14 mouse cellular contexts compared by ENCODE assay signal in the genomic region with DNA sequence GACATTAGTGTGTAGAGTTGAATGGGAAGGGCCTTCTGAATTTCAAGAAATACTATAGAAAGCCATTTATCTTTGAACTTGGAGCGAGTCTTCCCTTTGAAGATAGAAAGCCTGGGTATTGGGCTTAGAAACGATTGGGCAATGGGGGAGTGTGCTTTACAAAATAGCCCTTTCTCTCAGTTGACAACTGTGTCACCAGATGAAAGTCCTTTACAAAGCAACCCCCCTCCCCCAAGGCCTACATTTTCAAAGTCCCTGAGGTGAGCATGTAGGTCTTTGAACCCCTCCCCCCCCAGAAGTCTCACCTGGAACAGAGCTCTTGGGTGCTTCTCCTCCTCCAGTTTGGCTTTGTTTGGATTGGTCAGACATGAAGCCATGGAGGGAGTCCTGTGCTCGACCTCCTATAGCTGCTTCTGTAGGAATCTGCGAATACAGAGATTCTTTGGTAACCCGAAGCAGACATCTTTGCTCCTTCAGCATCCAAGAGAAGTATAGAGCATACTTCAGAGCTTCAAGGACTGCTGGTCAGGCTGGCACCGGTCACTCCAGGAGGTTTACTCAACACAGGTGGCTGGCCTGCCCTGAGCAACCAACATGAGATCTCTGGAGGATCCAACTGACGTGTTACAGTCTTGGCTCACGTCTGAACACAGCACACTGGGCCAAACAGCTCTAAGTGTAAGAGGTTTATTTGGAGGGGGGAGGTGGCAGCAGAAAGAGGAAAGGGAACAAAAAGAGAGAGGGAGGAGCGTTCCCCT. TPM values are rescaled to one million over a fixed set of nuclear protein-coding genes. Genes with fewer than 3 reads are reported as not detected.
DNase-seq lines count a peak whose midpoint lies in the region; ATAC-seq and TF ChIP-seq lines count a peak whose summit lies in the region.
"Had no signal": no experiment of that assay in that cellular context is flagged by ENCODE, and none has a peak within 500 bp of the region (broad histone marks: within the 10 kb centered on the region; RNA-seq: fewer than 3 reads in every experiment).

No protein-coding gene starts in this region.

- DNase-seq in cerebellum, adult 2 months, result peak; percentile 53 to 61
- no peak for DNase-seq in cerebellum, adult 9-10 months
- DNase-seq in midbrain, embryonic 14.5 days, result no peak
- DNase-seq in lung, postnatal 0 days (ENCODE audit: low spot score), result peak; percentile 91
- no peak for DNase-seq in thymus, postnatal 10 days (ENCODE audit: low spot score in 2 of 2)
- no peak for DNase-seq in layer of hippocampus, postnatal 25 days (ENCODE audit: extremely low spot score in 1 of 2, low spot score in 1 of 2)
- DNase-seq: gastrocnemius, postnatal 36 days; kidney, postnatal 14 days; left cerebral cortex, postnatal 4 days had no signal

- no peak overlapping the region for H3K4me2 ChIP-seq in midbrain, embryonic 15.5 days
- H3K4me2 ChIP-seq in midbrain, embryonic 14.5 days (ENCODE audit: low read length), result no peak overlapping the region
- 0 out of 2 replicates have a peak overlapping the region, but pooled peaks have one; percentile 5 for H3K4me2 ChIP-seq in lung, postnatal 0 days (replicated peaks; ENCODE audit: low read depth, low read length)
- H3K4me2 ChIP-seq in stomach, embryonic 16.5 days (ENCODE audit: low read depth, low read length), result no peak overlapping the region
- H3K4me2 ChIP-seq: heart, embryonic 15.5 days; hindbrain, embryonic 12.5 days had no signal

- no peak for TF ChIP-seq POLR2A in cerebellum, adult 2 months (IDR thresholded peaks at IDR 0.05; ENCODE audit: borderline replicate concordance, insufficient read depth, low read length)

- H3K4me1 ChIP-seq in cerebellum, adult 2 months (ENCODE audit: control insufficient read depth, insufficient read depth, low read length), result peaks cover 36% of the 10 kb centered on the region
- peaks cover 7% of the 10 kb centered on the region for H3K4me1 ChIP-seq in midbrain, embryonic 15.5 days
- H3K4me1 ChIP-seq in midbrain, embryonic 14.5 days (ENCODE audit: control insufficient read depth, insufficient read depth, low read length), result 0 out of 2 replicates have a peak, but pooled peaks cover 3% of the 10 kb centered on the region
- peaks cover 28% of the 10 kb centered on the region for H3K4me1 ChIP-seq in lung, postnatal 0 days (ENCODE audit: insufficient read depth, low read depth, low read length)
- peaks cover 29% of the 10 kb centered on the region for H3K4me1 ChIP-seq in stomach, embryonic 16.5 days (ENCODE audit: control insufficient read depth, insufficient read depth, low read length)

- WGBS in cerebellum, adult 2 months, result 42% methylated on average over 9 of the region's 9 CpGs
- WGBS in midbrain, embryonic 15.5 days, result 70% methylated on average over 9 of the region's 9 CpGs
- WGBS in midbrain, embryonic 14.5 days, result 77% methylated on average over 9 of the region's 9 CpGs
- WGBS in lung, postnatal 0 days, result 43% methylated on average over 9 of the region's 9 CpGs
- WGBS in stomach, embryonic 16.5 days, result 56% methylated on average over 9 of the region's 9 CpGs

- no peaks in the 10 kb centered on the region for H3K36me3 ChIP-seq in midbrain, embryonic 15.5 days (replicated peaks)
- no peaks in the 10 kb centered on the region for H3K36me3 ChIP-seq in midbrain, embryonic 14.5 days (ENCODE audit: control insufficient read depth, insufficient read depth, low read length)
- H3K36me3 ChIP-seq in lung, postnatal 0 days (ENCODE audit: insufficient read depth, low read length), result no peaks in the 10 kb centered on the region; the same call in 1 of the 2 replicates
- H3K36me3 ChIP-seq in stomach, embryonic 16.5 days (ENCODE audit: control insufficient read depth, insufficient read depth, low read length), result no peaks in the 10 kb centered on the region
- H3K36me3 ChIP-seq: heart, embryonic 15.5 days; hindbrain, embryonic 12.5 days; midbrain, embryonic 10.5 days had no signal

- no peak for TF ChIP-seq CTCF in cerebellum, adult 2 months (IDR thresholded peaks at IDR 0.05; ENCODE audit: borderline replicate concordance, insufficient read depth, low read depth, low read length)
- no peak for TF ChIP-seq CTCF in lung, postnatal 0 days (IDR thresholded peaks at IDR 0.05)

- peak; percentile 54 for ATAC-seq in midbrain, embryonic 15.5 days (replicated peaks)
- ATAC-seq in midbrain, embryonic 14.5 days (ENCODE audit: low FRiP score, low TSS enrichment), result no peak
- ATAC-seq in lung, postnatal 0 days, result peak; percentile 92
- ATAC-seq in stomach, embryonic 16.5 days (ENCODE audit: insufficient read depth, low FRiP score), result no peak

- TF ChIP-seq EP300 in lung, postnatal 0 days (IDR thresholded peaks at IDR 0.05), result peak; percentile 83

- no peak overlapping the region for H3K9ac ChIP-seq in midbrain, embryonic 15.5 days
- no peak overlapping the region for H3K9ac ChIP-seq in midbrain, embryonic 14.5 days (replicated peaks; ENCODE audit: low read length)
- no peak overlapping the region for H3K9ac ChIP-seq in lung, postnatal 0 days (replicated peaks; ENCODE audit: low read depth)
- no peak overlapping the region for H3K9ac ChIP-seq in stomach, embryonic 16.5 days (ENCODE audit: low read length)
- H3K9ac ChIP-seq: heart, embryonic 15.5 days; hindbrain, embryonic 12.5 days had no signal

- no peaks in the 10 kb centered on the region for H3K27me3 ChIP-seq in cerebellum, adult 2 months (ENCODE audit: control insufficient read depth, insufficient read depth, low read length)
- H3K27me3 ChIP-seq in midbrain, embryonic 15.5 days (replicated peaks), result no peaks in the 10 kb centered on the region
- H3K27me3 ChIP-seq in midbrain, embryonic 14.5 days (ENCODE audit: control insufficient read depth, insufficient read depth, low read length), result no peaks in the 10 kb centered on the region
- no peaks in the 10 kb centered on the region for H3K27me3 ChIP-seq in lung, postnatal 0 days (replicated peaks; ENCODE audit: insufficient read depth, low read length)
- H3K27me3 ChIP-seq in stomach, embryonic 16.5 days (ENCODE audit: control insufficient read depth, insufficient read depth, low read length), result no peaks in the 10 kb centered on the region
- H3K27me3 ChIP-seq: heart, embryonic 15.5 days; hindbrain, embryonic 12.5 days had no signal

- H3K9me3 ChIP-seq in midbrain, embryonic 15.5 days, result no peaks in the 10 kb centered on the region
- H3K9me3 ChIP-seq in midbrain, embryonic 14.5 days (ENCODE audit: control insufficient read depth, low read length), result no peaks in the 10 kb centered on the region
- H3K9me3 ChIP-seq in lung, postnatal 0 days (ENCODE audit: low read length), result no peaks in the 10 kb centered on the region
- H3K9me3 ChIP-seq in stomach, embryonic 16.5 days (replicated peaks; ENCODE audit: control insufficient read depth, low read length), result no peaks in the 10 kb centered on the region
- H3K9me3 ChIP-seq: heart, embryonic 15.5 days; hindbrain, embryonic 12.5 days; midbrain, embryonic 10.5 days had no signal

- H3K27ac ChIP-seq in cerebellum, adult 2 months (ENCODE audit: insufficient read depth, low read length), result peak overlapping the region; percentile 10; the same call in 1 of the 2 replicates
- H3K27ac ChIP-seq in midbrain, embryonic 15.5 days, result no peak overlapping the region
- no peak overlapping the region for H3K27ac ChIP-seq in midbrain, embryonic 14.5 days (replicated peaks; ENCODE audit: low read depth, low read length)
- H3K27ac ChIP-seq in lung, postnatal 0 days (ENCODE audit: low read length), result peak overlapping the region; percentile 83
- peak overlapping the region; percentile 81 for H3K27ac ChIP-seq in stomach, embryonic 16.5 days (ENCODE audit: low read length)
- H3K27ac ChIP-seq: heart, embryonic 15.5 days; hindbrain, embryonic 12.5 days; midbrain, embryonic 10.5 days had no signal

- H3K4me3 ChIP-seq in cerebellum, adult 2 months (replicated peaks; ENCODE audit: insufficient read depth, low read depth, low read length), result no peak overlapping the region
- H3K4me3 ChIP-seq in midbrain, embryonic 15.5 days, result no peak overlapping the region
- no peak overlapping the region for H3K4me3 ChIP-seq in midbrain, embryonic 14.5 days (replicated peaks; ENCODE audit: low read depth, low read length)
- no peak overlapping the region for H3K4me3 ChIP-seq in lung, postnatal 0 days (ENCODE audit: low read depth, low read length)
- H3K4me3 ChIP-seq in stomach, embryonic 16.5 days (replicated peaks; ENCODE audit: low read length), result no peak overlapping the region
- H3K4me3 ChIP-seq: heart, embryonic 15.5 days; hindbrain, embryonic 12.5 days; midbrain, embryonic 10.5 days had no signal

RNA-seq across cellular contexts. Expression of a gene that starts 43.7 kb away (rescaled TPM):
- 163 and 176 TPM in 2 replicates for polyA plus RNA-seq in cerebellum, adult 2 months (2012; rRNA removed)
- 20.0 and 21.2 TPM in 2 replicates for polyA plus RNA-seq in midbrain, embryonic 15.5 days (2015; fragmentation: Nextera tagmentation; extraction: Ambion mirVana)
- polyA plus RNA-seq in midbrain, embryonic 14.5 days (2014; fragmentation: Nextera tagmentation; extraction: Ambion mirVana), result 13.0 and 22.5 TPM in 2 replicates
- 171 and 176 TPM in 2 replicates for polyA plus RNA-seq in lung, postnatal 0 days (2015; fragmentation: Nextera tagmentation; extraction: Ambion mirVana)
- 131 and 136 TPM in 2 replicates for polyA plus RNA-seq in stomach, embryonic 16.5 days (2015; fragmentation: Nextera tagmentation; extraction: Ambion mirVana)
- 100 to 1,000 TPM; 230 to 238 TPM for total RNA-seq in layer of hippocampus, postnatal 25 days (2021)

Comparison
In these comparisons a context has a peak if more than half of its experiments do, and no peak if none do; other contexts are left out.
1. DNase-seq: peak in cerebellum, adult 2 months (2 of 2) and lung, postnatal 0 days (single experiment); none in cerebellum, adult 9-10 months (single experiment), midbrain, embryonic 14.5 days (single experiment), thymus, postnatal 10 days (0 of 2) and layer of hippocampus, postnatal 25 days (0 of 2).
2. ATAC-seq: peak in midbrain, embryonic 15.5 days (single experiment) and lung, postnatal 0 days (single experiment); none in midbrain, embryonic 14.5 days (single experiment) and stomach, embryonic 16.5 days (single experiment).
3. H3K27ac ChIP-seq: peak in cerebellum, adult 2 months (single experiment), lung, postnatal 0 days (single experiment) and stomach, embryonic 16.5 days (single experiment); none in midbrain, embryonic 15.5 days (single experiment) and midbrain, embryonic 14.5 days (single experiment).